Mouse (Mus musculus): Measurements from ENCODE around the gene Ppil1. TPM values are rescaled to one million over a fixed set of nuclear protein-coding genes. Genes with fewer than 3 reads are reported as not detected.

Gene Ppil1
- polyA plus RNA-seq, 1 experiment from 2014 or later: 59.1 TPM

- Histone ChIP-seq H3K36me3 (ENCODE audit: control insufficient read depth, insufficient read depth) (peaks cover 17% of the 10 kb centered on the region), H3K9ac (ENCODE audit: low read depth, low read length) (no peak overlapping the region), H3K27ac (ENCODE audit: low read depth, low read length) (no peak overlapping the region), H3K4me2 (replicated peaks; ENCODE audit: low read depth) (no peak overlapping the region), H3K4me3 (ENCODE audit: low read depth, low read length) (no peak overlapping the region), H3K9me3 (ENCODE audit: control insufficient read depth) (no peaks in the 10 kb centered on the region), H3K4me1 (replicated peaks; ENCODE audit: control insufficient read depth, insufficient read depth, low read length) (no peaks in the 10 kb centered on the region), H3K27me3 (replicated peaks; ENCODE audit: control insufficient read depth, insufficient read depth, low read length) (no peaks in the 10 kb centered on the region)
- ATAC-seq: no peak
- no peak for TF ChIP-seq CTCF (IDR thresholded peaks at IDR 0.05; ENCODE audit: low read depth)
- 34% methylated on average over 15 of the region's 15 CpGs for WGBS
Observed at GRCm38 (mm10) chr17:29305058-29305806, 41.2 kb upstream of the Ppil1 start.

- TF ChIP-seq CTCF (IDR thresholded peaks at IDR 0.05; ENCODE audit: low read depth): no peak
- Histone ChIP-seq H3K27ac (ENCODE audit: low read depth, low read length) (no peak overlapping the region), H3K4me1 (replicated peaks; ENCODE audit: control insufficient read depth, insufficient read depth, low read length) (no peaks in the 10 kb centered on the region), H3K4me3 (ENCODE audit: low read depth, low read length) (no peak overlapping the region), H3K9me3 (ENCODE audit: control insufficient read depth) (no peaks in the 10 kb centered on the region), H3K27me3 (replicated peaks; ENCODE audit: control insufficient read depth, insufficient read depth, low read length) (no peaks in the 10 kb centered on the region), H3K36me3 (ENCODE audit: control insufficient read depth, insufficient read depth) (peaks cover 24% of the 10 kb centered on the region), H3K9ac (ENCODE audit: low read depth, low read length) (no peak overlapping the region), H3K4me2 (replicated peaks; ENCODE audit: low read depth) (no peak overlapping the region)
- 53% methylated on average over 13 of the region's 13 CpGs for WGBS
- no peak for ATAC-seq
Observed at GRCm38 (mm10) chr17:29304376-29305057, 40.5 kb upstream of the Ppil1 start.

- H3K27ac ChIP-seq (ENCODE audit: low read depth, low read length): no peak overlapping the region
Observed at GRCm38 (mm10) chr17:29303856-29304255, 39.9 kb upstream of the Ppil1 start.

GRCm38 (mm10) chr17:29303087-29303486 lies 39.1 kb upstream of the Ppil1 start:
- Histone ChIP-seq H3K4me3 (ENCODE audit: low read depth, low read length) (no peak overlapping the region), H3K27me3 (replicated peaks; ENCODE audit: control insufficient read depth, insufficient read depth, low read length) (no peaks in the 10 kb centered on the region), H3K9ac (ENCODE audit: low read depth, low read length) (no peak overlapping the region), H3K4me1 (replicated peaks; ENCODE audit: control insufficient read depth, insufficient read depth, low read length) (no peaks in the 10 kb centered on the region), H3K27ac (ENCODE audit: low read depth, low read length) (no peak overlapping the region), H3K4me2 (replicated peaks; ENCODE audit: low read depth) (no peak overlapping the region), H3K36me3 (ENCODE audit: control insufficient read depth, insufficient read depth) (peaks cover 36% of the 10 kb centered on the region), H3K9me3 (ENCODE audit: control insufficient read depth) (no peaks in the 10 kb centered on the region)
- 0 out of 2 replicates have a peak, but pooled peaks have one; percentile 17 for ATAC-seq
- TF ChIP-seq CTCF (IDR thresholded peaks at IDR 0.05; ENCODE audit: low read depth): peak; percentile 54
- 65% methylated on average over 3 of the region's 3 CpGs for WGBS

More at GRCm38 (mm10) chr17:29303856-29304255, 39.9 kb upstream of the Ppil1 start:
- H3K4me2 ChIP-seq (replicated peaks; ENCODE audit: low read depth): no peak overlapping the region
- no peaks in the 10 kb centered on the region for H3K9me3 ChIP-seq (ENCODE audit: control insufficient read depth)
- peaks cover 31% of the 10 kb centered on the region for H3K36me3 ChIP-seq (ENCODE audit: control insufficient read depth, insufficient read depth)
- no peak overlapping the region for H3K4me3 ChIP-seq (ENCODE audit: low read depth, low read length)
- H3K27me3 ChIP-seq (replicated peaks; ENCODE audit: control insufficient read depth, insufficient read depth, low read length): no peaks in the 10 kb centered on the region
- ATAC-seq: no peak
- H3K9ac ChIP-seq (ENCODE audit: low read depth, low read length): no peak overlapping the region
- no peak for TF ChIP-seq CTCF (IDR thresholded peaks at IDR 0.05; ENCODE audit: low read depth)
- H3K4me1 ChIP-seq (replicated peaks; ENCODE audit: control insufficient read depth, insufficient read depth, low read length): no peaks in the 10 kb centered on the region
- WGBS: 74% methylated on average over 3 of the region's 3 CpGs

DNA sequence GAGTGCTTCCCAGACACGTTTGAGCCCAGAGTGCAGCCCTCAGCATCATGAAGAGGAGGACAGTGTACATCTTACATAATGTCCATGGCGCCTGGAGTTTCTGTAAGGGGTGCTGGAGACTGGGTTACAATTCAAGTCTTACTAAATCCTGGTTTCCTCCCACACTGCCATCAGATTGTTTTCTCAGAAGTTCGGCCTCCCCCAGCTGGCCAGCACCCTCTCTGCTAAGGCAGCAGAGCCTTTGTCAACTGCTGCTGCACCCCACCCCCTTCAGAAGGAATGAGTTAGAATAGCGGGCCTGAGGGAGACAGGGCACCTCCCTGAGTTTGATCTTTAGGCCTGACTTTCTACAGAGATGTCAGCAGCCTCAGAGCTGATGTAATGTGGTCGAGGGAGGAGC lies 38.2 kb upstream of the Ppil1 start:
- H3K27ac ChIP-seq (ENCODE audit: low read depth, low read length): no peak overlapping the region
- WGBS: 77% methylated on average over 5 of the region's 5 CpGs
- no peak overlapping the region for H3K9ac ChIP-seq (ENCODE audit: low read depth, low read length)
- H3K36me3 ChIP-seq (ENCODE audit: control insufficient read depth, insufficient read depth): peaks cover 42% of the 10 kb centered on the region
- H3K4me1 ChIP-seq (replicated peaks; ENCODE audit: control insufficient read depth, insufficient read depth, low read length): no peaks in the 10 kb centered on the region
- no peaks in the 10 kb centered on the region for H3K9me3 ChIP-seq (ENCODE audit: control insufficient read depth)
- H3K4me3 ChIP-seq (ENCODE audit: low read depth, low read length): no peak overlapping the region
- no peak for ATAC-seq
- no peak overlapping the region for H3K4me2 ChIP-seq (replicated peaks; ENCODE audit: low read depth)
- no peaks in the 10 kb centered on the region for H3K27me3 ChIP-seq (replicated peaks; ENCODE audit: control insufficient read depth, insufficient read depth, low read length)
- TF ChIP-seq CTCF (IDR thresholded peaks at IDR 0.05; ENCODE audit: low read depth): no peak

DNA sequence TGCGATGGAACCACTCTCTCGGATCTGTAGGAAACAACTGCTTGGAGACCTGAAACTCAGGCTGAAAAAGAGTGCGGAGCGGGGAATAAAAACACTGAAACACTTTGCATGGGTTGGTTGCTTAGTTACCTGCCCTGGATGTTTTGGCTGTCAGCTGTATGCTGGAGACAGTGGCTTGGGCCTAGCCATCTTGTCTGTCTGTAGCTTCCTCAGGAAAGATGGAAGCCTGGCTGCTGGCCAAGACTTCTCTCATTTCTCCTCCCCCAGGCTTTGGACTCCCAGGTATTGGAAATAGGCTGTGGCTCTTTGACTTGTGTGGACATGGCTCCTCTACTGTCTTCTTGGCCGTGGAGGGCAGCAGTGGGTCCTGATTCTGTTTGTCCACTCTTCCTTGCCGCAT lies 37.4 kb upstream of the Ppil1 start:
- H3K9ac ChIP-seq (ENCODE audit: low read depth, low read length): no peak overlapping the region
- peaks cover 49% of the 10 kb centered on the region for H3K36me3 ChIP-seq (ENCODE audit: control insufficient read depth, insufficient read depth)
- no peaks in the 10 kb centered on the region for H3K27me3 ChIP-seq (replicated peaks; ENCODE audit: control insufficient read depth, insufficient read depth, low read length)
- no peak overlapping the region; the same call in 1 of the 2 replicates for H3K27ac ChIP-seq (ENCODE audit: low read depth, low read length)
- no peak overlapping the region for H3K4me3 ChIP-seq (ENCODE audit: low read depth, low read length)
- H3K4me2 ChIP-seq (replicated peaks; ENCODE audit: low read depth): no peak overlapping the region
- no peak for ATAC-seq
- TF ChIP-seq CTCF (IDR thresholded peaks at IDR 0.05; ENCODE audit: low read depth): no peak
- no peaks in the 10 kb centered on the region for H3K4me1 ChIP-seq (replicated peaks; ENCODE audit: control insufficient read depth, insufficient read depth, low read length)
- no peaks in the 10 kb centered on the region for H3K9me3 ChIP-seq (ENCODE audit: control insufficient read depth)
- whole genome bisulfite sequencing: 92% methylated on average over 6 of the region's 6 CpGs
